Mouse (Mus musculus) mouse embryonic stem cell (cell line): ENCODE results near the gene Slc1a5.

Source experiments
- in situ Hi-C, 2 experiments: fragments of 300-500 bp; cut with MboI; formaldehyde crosslinking; loops; 1 replicate in 1 of 2; 3 replicates in 1 of 2; pipeline ENCODE4 v1.14.3; 2019 to 2020; ENCODE audit warnings: low sequenced_read_pairs in 2 of 2, low pct_unique_long_range_greater_than_20kb in 1 of 2, mixed read lengths in 1 of 2; ENCODE audit not compliant: unreplicated experiment in 1 of 2

Slc1a5 gene

DNA sequence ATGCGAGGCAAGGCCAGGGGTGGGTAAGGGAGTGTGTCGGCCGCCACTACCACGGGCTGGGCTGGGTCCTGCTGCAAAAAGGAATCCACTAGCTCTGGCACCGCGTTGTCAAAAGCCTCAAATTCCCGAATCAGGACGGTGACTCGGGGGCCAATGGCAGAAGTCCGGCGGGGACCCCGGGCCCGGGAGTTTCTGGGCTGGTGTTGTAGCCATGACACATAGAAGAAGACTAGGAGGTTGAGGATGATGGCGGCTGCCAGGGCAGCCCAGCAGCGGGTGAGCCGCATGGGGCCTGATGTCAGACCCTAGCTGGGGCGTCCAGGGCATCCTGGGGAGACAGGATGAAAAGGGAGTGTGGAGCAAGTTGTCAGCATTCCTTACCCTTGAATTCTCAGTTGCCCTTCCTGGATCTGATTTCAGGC lies 30.5 kb downstream of the Slc1a5 start:
- in situ Hi-C loops = no loop called here

DNA sequence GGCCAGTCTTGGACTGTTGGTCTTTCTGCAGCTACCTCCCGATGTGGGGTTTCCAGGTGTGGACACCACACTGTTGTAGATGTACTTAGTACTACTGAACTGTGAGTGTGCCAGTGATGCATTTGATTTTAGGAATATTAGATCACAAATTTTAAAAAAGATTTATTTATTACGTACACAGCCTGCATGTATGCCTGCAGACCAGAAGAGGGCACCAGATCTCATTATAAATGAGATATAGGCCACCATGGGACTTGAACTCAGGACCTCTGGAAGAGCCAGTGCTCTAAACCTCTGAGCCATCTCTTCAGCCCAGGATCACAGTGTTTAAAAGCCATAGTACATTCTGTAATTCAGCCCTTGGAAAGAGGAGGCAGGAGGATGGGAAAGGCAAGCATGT lies 31.4 kb downstream of the Slc1a5 start:
- in situ Hi-C loops = no loop called here

DNA sequence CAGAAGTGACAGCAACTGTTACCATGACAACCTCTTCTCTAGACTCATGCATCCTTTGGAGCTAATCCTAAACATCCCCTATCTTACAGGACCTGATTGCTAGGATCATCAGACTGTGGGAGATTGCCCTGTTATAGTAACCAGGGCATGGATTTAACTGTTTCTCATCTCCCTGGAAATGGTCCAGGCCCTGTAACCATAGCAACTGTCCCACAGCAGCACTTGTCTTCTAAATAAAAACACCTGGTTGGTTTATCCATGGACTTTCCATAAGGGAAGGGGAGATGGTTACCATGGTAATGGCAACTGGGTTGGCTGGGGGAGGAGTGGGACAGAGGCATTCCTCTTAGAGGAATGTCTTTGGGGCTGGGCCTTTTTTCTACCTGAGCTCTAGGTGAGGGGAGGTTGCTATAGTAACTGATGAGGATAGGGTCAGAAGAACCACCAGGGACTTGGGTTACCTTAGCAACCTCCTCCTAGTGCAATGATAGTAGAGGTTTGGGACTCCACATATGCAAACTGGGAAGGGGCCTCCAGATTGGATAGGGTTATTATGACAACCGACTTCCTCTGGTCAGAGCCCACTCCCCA lies 34.3 kb downstream of the Slc1a5 start, which contains the start of gene Strn4:
TSS of gene Strn4 (plus strand) at position 539 of the 591 bp plus-strand sequence.
- in situ Hi-C loops = no loop called here

DNA sequence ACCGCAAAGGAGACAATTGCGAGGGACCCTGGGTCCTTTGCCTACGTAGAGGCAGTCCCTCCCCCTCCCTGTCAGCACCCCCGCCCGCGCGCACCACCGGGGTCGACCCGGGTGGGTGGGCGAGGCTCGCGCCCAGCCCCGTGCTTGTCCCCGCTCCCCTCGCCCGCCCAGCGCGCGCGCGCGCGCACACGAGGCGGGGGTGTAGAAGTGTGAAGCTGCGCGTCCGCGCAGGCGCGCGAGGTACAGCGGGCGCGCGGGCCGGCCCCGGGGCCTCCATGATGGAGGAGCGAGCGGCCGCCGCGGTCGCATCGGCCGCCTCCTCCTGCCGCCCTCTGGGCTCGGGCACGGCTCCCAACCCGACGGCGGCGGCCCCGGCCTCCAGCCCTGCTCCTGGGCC lies 34.9 kb downstream of the Slc1a5 start:
- in situ Hi-C loops = no loop called here

DNA sequence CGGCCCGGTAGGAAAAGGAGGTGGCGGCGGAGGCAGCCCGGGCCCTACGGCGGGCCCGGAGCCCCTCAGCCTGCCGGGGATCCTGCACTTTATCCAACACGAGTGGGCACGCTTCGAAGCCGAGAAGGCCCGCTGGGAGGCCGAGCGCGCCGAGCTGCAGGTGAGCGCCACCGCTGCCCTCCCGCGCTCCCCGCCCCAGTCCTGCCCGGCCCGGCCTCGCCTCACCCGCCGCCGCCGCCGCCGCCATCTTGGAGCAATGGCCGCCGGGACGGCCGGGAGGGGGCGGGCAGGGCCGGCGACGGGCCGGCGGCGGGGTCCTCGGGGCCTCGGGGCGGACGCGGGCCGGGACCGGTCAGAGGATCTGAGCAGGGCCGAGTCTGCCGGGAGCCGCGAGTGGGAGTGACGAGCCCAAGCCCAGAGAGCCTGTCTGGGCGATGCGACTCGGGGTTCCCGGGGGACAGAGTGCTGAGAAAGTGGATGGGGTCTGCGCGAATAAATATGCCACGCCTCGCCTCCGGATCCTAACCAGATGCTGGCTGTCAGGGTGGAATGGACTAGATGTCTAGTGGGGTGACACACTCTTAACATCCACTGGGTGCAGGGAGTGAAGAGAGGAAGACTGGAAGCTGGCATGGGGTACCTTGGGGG lies 35.5 kb downstream of the Slc1a5 start, which contains the start of gene Fkrp:
TSS of gene Fkrp (minus strand) at position 258 of the 648 bp plus-strand sequence.
- in situ Hi-C loops = no loop called here

DNA sequence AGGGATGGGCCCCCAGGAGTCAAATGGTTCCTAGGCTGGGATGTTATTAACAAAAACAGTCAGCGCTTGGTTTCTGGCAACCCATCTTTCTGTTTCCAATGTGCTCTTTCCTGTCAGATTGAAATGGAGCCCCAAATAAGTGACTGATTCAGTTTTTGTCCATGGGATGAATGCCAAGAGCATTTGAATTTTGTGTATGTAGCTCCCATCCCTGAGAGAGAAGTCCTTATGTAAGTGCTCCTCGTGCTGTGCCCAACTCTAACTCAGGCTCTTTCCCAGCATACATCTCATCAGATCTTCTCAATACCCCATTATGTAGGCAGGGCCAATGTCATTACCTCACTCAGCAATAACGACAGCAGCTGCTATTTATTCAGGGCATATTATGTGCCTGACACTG lies 36.6 kb downstream of the Slc1a5 start:
- in situ Hi-C loops = no loop called here

DNA sequence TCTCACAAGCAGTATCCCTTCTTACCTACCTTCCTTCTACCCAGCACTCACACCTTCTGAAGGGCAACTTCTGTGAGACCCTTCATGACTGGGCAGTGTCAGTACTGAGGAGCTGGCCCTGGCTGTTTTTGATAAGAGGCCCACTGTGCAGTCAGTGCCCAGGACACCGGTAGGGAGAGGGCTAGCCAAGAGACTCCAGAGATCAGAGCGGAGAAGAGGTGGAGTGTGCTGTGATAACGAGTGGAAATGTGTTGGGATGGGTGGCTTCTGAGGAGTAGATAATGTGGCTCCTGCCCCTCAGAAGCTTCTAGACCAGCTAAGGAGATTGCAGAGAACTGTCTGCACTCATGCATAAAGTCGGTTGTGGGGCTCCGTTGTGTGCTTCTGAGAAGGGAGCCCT lies 38.7 kb downstream of the Slc1a5 start:
- in situ Hi-C loops = no loop called here

DNA sequence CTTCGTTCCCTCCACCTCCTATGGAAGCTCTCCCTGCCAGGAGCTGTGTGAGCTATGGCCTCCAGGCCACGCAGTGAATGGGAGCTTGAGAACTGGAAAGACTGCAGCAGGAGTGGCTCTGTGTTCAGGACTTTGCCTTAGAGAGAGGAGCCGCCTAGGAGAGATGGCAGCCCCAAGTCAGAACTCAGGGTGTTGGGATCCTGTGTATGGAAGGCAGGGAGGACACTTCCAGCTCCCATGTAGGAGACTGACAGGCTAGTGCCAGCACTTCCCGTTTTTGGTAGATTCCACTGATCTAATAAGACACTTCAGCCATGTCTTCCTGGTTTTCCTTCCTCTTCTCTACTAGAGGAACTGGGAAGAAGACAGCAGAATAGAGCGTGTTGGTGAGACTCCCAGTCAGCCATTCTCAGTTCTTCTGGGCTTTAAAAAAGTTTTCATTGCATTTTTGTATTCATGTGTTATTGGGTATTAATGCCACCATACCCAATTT lies 39.2 kb downstream of the Slc1a5 start:
- in situ Hi-C loops = no loop called here

DNA sequence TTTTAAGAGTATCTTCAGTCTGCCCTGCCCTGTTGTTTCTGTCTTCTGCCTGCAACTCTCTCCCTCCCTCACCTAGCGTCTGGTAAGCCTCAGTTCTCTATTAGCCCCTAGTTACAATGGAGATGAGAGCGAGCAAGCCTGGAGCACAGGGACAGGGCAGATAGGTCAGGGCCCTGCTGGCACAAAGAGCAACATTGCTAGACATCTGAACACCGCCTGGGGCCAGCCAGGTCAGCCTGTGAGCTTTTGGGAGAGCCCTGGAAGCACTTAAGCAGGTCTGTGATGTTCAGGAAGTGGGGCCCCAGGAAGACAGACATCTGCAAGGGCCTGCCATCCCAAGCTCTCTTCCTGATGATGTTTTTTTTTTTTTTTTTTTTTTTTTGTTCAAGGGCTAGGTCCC lies 40.0 kb downstream of the Slc1a5 start:
- in situ Hi-C loops = no loop called here

DNA sequence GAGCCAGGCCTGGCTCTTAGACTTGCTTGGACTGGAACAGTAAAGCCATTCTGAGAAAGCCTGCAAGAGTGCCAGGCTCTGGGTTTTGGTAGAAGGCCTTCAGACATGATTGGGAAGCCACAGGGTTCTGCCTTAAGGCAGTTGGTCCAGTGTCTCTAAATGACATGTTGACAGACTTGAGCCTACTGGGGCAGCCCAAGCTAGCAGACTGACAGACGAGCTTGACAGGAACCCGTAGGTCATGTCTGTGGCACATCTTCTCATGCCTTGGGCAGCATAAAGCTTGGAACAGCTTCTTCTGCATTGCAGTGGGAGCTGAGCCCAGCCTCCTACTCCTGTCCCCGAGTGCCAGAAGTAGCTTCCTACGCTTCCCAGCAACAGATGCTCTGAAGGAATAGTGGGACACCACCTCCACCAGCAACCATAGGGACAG lies 40.5 kb downstream of the Slc1a5 start:
- in situ Hi-C loops = no loop called here

DNA sequence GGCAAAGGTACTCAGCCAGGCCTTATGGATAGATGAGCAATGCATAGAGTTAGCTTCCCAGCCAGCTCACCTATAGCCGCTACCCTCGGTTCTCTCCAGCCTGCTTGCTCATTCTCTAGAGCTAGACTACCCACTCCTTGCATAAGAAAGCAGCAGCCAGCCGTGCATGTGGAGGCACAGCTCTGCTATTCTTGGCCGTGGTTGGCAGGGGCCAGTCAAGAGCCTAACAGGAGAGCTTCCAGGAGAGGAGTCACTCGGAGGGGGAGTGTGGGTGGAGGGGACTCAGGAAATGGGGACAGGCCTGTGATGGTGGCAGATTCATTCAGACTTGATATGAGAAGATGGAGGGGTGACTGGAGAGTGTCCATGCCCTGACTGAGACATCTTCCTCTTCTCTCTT lies 42.6 kb downstream of the Slc1a5 start:
- in situ Hi-C loops = no loop called here

DNA sequence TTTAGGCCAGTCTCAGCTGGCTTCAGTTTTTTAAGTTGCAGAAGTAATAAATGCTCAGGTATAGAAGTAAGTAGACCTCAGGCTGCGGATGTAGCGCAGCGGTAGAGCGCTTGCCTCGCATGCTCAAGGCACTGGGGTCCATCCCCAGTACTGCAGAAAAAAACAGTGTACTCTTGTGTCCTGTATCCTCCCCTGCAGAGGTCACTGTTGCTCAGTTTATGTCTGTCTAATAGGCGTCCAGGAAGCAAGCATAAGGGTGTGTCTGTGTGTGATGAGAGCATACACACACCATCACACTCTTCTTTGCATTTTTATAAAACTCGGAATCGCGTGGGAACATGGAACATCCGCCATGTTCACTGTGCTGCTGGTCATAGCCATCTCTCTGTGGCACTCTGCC lies 44.6 kb downstream of the Slc1a5 start:
- in situ Hi-C loops = no loop called here

DNA sequence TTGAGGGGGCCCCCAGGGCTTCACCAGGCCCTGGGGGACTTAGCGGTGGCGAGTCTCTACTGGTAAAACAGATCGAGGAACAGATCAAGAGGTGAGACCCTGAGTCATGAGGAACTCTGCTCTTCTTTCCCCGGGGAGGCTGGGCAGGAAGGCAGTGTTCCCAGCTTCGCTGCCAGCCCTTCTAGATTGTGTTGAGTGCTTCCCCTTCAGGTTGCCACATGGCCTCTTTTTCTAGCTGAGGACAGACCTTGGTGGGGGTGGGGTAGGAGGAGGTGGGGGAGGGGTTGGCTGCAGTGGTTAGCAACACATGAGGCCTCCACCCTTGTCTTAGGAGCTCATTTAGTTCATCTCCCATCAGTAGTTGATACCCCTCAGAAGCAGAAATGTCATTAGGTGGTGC lies 45.4 kb downstream of the Slc1a5 start:
- in situ Hi-C loops = no loop called here

DNA sequence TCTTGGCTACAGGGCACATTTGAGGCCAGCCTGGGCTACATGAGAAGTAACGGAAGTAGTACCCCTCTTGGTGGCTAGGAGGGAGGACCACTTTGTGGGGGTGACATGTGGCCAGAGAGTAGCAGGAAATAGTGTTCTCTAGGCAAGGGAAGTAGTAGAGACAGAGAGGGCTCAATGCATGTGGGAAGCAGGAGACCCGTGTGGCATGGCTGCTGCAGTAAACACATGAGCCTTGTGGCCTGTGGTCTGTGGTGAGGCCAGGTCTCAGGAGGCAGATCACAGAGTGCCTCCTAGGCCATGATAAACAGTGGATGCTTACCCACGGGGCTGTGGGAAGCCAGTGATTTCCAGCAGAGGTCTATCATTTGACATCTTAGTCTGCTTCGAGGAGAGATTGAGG lies 46.1 kb downstream of the Slc1a5 start:
- in situ Hi-C loops = no loop called here

DNA sequence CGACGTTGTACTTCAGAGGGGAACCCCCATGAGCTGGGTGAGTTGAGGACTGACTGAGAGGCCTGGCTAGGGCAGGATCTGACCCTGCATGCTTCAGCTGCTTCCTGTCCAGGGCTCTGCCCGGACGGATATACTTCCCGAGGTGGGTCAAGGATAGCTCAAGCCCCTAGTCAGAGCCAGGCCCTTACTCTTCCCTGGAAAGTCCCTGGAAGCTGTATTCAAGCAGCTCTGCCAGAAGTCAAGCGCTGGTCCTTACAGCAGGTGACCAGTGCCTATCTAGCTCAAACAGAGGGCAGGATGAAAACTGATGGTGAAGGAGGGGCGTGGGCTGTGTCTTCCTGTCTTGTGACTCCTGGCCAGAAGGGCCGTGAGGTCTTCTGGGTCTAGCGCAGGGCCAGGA lies 49.3 kb downstream of the Slc1a5 start:
- in situ Hi-C loops = no loop called here

DNA sequence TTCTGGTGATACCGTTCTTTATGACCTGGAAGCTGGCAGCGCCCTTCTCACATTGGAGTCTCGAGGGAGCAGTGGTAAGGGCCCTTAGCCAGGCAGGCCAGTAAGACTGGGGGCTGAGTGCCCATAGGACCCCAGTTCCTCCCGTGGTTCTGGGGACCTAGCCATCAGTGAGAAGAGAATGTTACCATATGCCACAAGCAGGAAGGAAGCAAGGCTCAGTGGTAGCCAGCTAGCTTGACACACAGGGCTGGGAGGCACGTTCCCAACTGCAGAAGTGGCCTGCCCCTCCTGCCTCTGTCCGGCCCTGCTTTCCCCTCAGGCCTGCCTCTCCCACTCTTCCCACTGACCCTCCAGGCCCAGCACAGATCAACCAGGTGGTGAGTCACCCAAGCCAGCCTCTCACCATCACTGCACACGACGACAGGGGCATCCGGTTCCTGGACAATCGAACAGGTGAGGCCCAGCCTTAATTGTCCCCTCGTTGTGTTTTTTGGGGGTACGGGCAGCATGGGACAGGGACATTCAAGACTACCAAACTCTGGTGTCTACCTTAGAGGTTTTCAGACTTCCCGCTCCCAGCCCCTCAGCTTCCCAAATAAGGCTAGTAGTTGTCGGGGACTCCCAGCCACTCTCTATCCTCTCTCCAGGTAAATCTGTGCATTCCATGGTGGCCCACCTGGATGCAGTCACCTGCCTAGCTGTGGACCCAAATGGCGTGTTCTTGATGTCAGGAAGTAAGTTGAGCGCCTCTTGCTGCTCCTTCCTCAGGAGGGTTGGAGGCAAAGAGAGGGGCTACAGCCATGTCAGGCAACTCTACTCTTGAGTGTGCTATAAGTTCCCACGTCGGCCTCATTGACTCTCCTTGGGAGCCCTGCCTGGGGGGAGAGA lies 57.0 kb downstream of the Slc1a5 start:
- in situ Hi-C loops = no loop called here

DNA sequence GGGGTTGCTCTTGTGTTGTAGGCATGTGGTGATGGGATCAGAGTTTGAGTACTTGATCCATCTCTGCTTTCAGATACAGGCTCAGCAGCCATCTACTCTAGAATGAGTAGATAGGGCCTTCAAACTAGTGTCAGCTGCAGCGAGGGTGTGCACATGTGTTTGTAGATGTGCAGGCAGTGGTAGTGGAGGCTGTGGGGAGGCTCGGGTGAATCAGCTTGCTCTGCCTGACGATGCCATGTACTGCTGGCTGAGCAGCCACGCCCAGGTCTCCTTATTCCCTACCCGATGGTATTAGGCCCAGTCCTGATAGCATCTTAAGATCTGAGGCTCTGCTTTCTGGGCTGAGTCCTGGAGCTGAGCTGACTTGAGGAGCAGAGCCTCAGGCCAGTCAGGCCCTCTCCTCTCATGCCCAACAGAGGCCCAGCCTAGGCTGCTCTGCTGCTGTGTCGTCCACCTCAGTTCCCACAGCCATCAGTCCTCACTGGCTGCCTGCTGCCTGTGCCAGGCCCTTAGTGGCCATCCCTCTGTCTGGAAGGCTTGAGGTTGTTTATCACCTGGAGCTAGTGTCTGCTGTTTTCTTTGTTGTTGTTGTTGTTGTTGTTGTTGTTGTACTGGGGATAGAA lies 57.8 kb downstream of the Slc1a5 start:
- in situ Hi-C loops = no loop called here

DNA sequence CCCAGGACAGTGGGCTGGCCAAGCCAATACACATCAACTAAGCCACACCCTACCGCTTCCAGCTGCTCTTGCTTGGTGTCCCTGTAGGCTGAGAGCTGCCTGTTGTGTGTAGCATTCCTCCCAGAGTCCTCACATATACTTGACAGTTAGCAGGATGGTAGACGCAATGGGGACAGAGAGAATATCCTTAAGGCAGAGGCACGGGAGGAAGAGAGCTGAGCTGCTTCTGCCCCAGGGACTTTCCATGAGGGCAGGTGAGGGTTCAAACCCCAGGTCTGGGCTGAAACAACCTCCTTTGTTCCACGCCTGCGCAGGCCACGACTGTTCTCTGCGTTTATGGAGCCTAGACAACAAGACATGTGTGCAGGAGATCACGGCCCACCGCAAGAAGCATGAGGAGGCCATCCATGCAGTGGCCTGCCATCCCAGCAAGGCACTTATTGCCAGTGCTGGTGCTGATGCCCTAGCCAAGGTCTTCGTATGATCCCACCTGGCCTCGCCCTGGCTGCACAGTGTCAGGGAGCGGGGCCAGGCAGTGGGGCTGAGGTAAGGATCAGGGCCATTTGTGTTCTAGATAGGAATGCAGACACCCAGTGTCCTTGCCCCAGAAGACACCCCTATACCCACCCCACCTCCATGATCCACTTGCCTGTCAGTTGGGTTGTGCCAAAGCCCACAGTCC lies 58.4 kb downstream of the Slc1a5 start:
- in situ Hi-C loops = no loop called here
